Mouse (Mus musculus): ENCODE data around the gene Zbtb20. TPM values are rescaled to one million over a fixed set of nuclear protein-coding genes. Genes with fewer than 3 reads are reported as not detected.

The Zbtb20 gene
- total RNA-seq, 4 experiments from 2014 or later = 199 to 236 (median 206) TPM

DNA sequence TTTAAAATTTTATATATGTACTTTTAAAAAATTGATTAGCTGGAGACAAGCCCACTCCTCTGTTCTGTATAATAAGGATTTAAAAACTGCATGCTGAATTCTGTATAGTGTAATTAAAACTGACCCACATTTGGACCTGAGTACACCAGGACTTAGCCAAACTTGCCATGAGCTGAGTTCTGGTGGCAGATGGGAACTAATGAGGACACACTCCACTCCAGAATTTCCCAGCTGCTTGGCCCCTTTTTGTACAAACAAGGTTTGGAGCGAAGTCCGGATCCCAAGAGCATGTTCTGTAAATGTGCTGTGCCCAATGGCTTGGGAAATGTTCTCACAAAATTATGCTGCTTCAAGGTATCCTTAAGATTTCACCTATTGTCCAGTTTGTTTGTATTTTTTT is 204.7 kb downstream of the Zbtb20 start:
- peak; percentile 24 for DNase-seq (ENCODE audit: low spot score)

DNA sequence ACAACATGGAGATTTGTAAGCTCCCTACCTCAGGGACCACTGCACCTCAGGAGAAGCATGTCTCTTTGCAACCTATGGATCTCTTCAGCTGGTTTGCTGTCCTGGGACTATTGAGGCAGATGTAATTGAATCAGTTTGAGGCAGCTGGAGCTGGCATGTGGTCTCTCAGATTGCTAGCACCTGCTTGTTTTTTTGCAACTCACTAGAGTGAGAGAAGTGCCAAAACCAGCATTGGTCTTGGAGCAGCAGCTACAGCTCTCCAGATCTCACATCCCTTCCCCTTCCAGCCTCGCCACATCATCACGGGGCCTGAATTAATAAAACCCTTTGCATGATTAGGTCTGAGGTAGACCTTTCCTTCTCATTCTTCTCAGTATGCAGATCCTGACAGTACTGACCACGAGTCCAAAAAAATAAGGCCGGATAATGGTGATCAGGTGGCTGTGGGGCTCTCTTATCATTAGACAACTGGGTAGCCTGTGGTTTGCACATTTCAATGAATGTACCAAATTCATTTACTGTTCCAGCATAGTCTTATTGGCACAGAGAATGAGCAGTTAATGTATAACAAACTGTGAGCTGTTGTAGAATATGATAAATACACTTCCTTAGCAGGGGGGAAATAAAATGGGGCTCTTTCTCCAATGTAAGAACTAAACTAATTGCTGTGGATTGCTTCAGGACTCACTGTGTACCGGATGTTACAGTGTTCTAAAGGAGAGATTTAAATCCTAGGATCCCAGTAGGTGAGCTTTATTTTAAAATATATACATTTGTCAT is 205.4 kb downstream of the Zbtb20 start:
- DNase-seq (ENCODE audit: low spot score) = no peak

DNA sequence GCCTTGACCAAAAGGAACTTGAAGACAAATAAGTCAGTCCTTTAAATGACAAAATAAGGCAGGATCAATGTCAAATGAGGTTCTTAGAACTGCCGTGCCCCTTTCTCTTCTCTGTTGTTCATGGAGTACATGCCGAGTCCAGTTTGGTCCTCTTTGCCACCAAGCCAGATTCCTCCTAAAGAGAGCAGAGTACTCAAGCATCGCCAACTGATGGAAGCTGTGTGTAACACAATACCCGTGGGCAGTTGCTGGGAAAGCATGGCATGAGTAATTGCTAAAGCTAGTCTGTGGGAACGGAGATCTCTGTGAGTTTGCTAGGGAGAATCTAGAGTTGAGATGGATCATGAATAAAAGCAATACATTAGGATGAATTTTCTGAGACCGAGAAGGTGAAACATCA is 206.3 kb downstream of the Zbtb20 start:
- no peak for DNase-seq (ENCODE audit: low spot score)

DNA sequence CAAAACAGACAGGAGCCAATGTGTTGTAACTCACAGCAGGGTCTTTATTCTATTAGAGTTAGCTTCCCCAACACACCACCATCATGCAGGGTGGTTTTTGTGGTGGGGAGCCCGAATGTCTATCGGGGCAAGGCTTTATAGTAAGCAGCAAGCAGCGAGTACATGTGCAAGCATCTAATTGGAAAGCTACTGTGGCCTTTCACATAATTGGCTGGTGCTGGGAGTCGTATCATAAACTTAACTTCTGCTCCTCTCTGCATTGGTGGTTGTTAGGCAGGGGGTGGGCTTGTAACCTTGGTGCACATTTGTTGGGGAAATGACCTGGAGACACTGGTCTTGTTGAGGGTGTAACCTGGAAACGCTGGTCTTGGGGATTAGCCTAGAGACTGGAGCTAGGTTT is 207.1 kb downstream of the Zbtb20 start:
- DNase-seq (ENCODE audit: low spot score) = no peak

DNA sequence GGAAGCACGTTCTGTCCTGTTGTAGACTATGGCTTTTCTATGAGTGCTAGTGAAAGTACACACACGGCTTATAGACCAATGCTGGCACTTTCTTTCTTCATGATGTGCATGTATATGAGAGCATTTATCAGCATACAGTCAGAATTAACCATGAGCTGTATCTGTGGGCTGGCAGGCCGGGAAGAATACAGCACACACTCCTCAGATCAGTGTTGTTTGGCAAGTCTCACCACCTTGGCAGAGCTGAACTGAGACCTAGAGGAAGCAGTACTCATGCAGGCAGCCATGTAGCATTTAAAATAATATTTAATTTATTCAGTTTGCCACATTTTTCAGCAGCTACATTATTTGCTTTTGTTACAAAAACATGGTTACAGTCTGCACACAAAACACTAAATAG is 214.5 kb downstream of the Zbtb20 start:
- no peak for DNase-seq (ENCODE audit: low spot score)

DNA sequence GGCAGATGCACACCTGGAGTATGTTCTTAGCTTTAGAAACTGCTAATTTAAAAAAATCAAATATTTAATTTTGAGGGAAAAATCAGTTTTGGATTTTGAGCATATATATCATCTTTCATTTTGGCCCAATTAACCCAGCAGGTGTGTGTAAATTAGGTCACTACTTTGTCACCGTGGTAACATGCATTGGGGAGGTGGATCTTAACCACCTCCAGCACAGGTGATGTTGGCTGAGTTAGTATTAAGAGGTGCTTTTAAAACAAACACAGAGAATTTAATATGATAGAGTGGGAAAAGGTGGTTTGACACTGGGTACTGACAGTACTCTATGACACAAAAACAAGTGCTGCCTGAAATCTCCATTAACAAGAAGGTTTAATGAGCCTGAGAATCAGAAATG is 218.5 kb downstream of the Zbtb20 start:
- no peak for DNase-seq (ENCODE audit: low spot score)

DNA sequence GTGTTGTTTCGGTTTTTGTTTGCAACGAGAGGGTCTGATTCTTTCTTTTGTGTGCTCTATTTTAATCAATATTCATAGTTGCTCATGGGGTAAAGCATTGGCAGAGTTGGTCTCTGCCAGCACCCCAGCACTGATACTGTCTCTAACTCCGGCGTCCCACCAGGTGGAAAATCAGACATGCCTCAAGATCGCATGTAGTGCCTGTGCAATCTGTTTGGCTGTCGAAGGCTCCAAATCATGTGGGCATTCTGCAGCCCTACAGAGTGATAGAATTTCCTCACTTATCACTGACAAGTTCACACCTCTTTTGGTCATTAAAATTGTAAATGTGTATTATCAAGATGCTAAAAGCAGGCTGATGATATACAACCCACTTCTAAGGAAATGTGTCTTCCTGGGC is 219.1 kb downstream of the Zbtb20 start:
- DNase-seq (ENCODE audit: low spot score) = no peak

DNA sequence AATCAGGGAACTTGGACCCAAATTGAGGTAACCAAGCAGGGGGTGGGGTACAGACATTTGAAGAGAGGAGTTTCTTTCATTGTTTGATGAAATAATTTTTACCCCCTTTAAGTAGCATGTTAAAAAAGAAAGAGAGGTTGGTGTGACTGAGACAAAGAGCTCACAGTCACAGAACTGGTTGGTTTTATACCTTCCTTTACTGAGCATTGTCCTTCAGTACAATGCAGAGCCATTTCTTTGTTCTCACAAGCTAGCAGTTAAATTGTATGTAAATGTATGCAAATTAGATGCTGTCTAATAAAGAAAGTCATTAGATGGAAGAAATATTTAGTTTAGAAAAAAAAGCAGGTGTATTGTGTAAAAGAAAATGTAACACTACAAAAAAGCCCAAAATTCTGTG is 220.4 kb downstream of the Zbtb20 start:
- no peak for DNase-seq (ENCODE audit: low spot score)

DNA sequence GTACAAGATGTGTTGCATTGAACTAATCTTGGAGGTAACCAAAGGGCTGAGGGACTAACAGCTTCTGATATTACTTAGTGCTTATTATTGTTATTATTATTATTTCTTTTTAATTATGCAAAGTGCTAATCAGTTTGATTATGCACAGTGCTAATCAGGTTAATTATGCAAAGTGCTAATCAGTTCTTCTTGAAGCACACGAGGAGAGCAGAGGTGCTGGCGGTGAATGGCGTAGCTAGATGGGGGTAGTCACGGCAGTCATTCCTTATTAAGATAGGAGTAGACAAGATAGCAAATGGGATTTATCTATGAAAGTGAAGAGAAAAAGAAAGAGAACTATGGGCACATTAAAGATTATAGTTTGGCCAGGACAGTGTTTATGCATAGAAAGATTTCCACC is 222.5 kb downstream of the Zbtb20 start:
- DNase-seq (ENCODE audit: low spot score) = no peak

DNA sequence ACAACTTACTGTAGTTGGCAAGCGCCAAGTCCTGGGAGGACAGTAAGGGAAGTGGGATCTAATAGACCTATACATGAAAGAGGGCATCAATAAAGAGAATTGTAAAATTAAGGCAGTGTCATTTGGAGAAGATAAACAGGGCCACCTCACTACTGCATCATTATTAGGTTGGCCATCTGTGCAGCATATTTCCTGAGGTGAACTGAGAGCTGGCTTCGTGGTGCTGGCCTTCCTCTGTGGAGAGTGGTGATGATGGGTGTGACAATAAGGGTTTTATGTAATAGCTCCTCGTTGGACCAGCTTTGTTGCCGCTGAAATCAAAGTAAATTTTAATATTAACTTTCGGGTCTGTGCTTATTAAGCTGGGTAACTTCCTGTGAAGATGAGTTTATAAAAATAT is 223.0 kb downstream of the Zbtb20 start:
- no peak for DNase-seq (ENCODE audit: low spot score)

DNA sequence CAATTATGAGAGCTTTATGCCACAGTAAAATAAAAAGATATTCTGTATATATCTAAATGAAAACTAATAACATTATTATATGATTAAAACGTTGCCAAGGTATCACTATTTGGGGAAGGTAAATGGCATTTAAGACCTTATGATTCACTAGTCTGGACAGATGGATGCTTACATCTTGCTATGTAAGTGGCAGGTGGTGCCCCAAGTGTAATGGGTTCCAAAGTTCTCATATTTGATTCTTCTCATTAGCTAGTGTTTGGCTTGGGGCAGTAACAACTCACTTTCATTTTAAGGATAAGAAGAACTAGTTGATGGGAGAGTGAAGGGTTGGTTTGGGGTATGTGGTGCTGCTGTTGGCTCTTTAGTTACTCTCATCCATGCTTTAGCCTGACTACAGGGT is 235.6 kb downstream of the Zbtb20 start:
- no peak for DNase-seq (ENCODE audit: low spot score)

DNA sequence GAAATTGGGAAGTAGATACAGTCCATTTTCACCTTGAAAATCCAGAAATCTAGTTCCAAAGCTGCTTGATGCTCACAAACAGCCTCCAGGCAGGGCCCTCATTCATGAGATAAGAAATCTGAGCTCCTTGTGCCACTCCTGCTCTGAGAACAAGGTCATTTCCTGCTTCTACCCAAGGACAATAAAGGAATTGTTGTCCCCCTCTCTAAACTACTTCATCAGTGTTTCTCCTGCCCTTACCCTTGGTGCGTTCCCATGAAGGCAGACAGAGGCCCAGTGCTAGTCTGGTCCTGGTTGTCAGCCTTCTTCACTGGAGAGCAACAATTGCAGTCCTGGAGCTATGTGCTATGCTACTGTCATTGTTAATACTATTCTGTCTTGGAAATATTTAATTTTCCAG is 238.3 kb downstream of the Zbtb20 start:
- DNase-seq (ENCODE audit: low spot score) = no peak

DNA sequence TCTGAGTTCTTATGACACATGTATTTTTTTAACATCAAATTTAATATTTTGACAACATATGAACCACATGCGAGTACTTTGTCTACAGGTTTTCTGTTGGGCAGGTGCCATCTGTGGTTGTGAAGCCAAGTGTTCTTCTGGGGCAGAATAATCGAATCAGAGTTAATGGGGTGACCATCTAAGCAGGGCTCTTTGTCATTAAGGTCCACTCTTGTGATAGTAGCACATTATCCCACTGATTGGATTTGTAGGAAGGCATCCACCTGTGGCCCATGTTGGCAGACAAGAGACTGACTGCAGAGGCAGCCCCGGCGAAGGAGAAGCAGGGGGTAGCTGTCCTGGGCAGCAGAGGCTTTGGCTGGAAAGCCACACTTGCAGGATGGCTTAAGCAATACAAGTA is 254.3 kb downstream of the Zbtb20 start:
- no peak for DNase-seq (ENCODE audit: low spot score)

DNA sequence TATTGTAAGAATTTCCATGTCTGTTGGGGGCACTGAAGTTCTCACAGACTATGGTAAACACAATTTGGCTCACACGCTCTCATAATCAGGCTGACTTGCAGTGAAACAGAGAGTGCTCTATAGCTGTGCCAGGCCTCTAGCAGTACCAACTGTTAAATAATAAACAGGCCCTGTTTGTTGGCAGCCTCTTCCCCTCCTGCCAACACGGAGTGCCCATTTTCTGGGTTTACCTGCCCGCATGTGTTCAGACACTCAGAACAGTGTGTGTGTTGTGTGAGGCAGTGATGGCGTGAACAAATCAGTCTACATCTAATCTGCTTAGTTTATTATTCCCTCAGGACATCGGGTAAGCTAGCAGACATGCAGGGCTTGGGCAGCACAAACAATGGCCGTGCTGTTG is 254.9 kb downstream of the Zbtb20 start:
- no peak for DNase-seq (ENCODE audit: low spot score)

DNA sequence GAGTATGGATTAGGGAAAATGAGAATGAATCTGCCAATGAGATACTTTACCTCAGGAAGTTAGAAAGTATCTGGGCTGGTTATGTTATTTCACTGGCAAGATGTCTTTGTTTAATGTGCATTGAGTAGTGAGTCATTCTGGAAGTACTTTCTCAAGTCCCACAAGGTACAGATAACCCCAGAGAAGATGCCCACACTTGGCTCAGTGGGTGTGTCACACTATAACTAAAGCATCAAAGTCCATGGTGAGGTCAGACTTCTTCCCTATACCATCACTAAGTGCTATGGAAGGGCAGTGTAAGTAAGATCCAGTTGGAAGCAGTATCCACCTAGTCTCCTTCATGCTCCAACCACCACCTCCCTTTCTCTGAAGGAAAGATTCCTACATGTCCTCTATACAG is 255.4 kb downstream of the Zbtb20 start:
- DNase-seq (ENCODE audit: low spot score) = no peak

DNA sequence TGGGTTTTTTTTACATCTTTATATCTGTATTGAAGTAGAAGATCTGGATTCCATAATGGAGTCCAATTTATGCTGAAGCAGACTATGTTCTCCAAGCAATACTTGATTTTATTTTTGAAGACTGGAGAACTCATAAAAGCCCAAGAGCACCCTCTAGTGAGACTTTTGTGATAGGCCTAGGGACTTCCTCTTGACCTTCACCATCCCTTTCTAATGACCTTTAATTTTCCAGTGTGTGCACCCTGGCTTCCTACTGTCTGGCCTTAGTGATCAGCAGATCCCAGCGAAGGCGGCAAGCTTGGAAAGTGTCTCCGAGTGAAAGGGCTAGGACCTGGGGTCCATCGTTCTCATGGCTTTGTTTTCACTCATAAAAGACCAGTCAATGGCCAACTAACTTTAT is 292.8 kb downstream of the Zbtb20 start:
- peak; percentile 31 for DNase-seq (ENCODE audit: low spot score)

DNA sequence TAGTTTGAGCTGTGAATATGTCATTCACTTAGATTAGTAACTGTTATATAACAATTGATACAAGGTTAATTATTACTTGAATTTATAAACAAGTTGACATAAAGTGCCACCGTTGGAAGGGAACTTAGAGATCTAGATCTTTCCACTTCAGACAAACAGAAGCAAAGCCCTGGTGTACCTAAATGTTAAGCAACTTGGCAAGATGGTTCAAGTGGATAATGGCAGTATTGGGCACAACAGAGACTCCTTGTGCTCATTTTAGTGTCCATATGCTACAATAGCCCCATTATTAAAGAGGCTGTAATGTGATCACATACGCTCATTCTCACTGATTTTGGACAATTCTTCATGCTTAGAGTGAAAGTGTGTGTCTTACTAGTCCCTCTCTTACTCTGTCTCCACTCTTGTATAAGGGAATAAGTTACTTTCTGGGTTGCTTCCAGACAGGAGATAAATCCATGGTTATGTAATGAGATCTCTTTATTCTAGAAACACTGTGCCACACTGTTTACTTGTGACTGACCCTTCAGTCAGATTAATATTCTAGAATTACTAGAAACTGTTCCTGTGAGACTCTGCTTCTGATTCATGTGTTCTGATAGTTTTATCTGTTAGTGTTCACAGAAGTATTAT is 293.7 kb downstream of the Zbtb20 start:
- DNase-seq (ENCODE audit: low spot score) = no peak

DNA sequence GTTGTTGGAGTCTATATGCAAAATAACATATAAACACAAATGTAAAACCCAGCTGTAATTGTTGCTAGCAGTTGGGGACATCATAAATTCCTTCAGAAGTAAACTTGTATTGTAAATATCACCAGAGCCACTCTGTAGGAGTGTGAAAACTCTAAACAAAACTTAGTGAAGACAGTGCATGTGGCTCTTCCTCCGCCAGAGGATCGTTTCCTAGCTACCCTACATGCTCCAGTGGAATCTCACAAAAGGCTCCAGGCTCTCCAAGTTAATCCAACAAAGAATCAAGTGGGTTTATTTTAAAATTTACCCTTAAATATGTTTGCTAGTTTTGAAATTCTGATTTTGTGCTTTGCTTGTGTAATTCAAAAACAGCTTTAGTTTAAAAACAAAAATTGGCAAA is 296.5 kb downstream of the Zbtb20 start:
- DNase-seq (ENCODE audit: low spot score) = no peak

DNA sequence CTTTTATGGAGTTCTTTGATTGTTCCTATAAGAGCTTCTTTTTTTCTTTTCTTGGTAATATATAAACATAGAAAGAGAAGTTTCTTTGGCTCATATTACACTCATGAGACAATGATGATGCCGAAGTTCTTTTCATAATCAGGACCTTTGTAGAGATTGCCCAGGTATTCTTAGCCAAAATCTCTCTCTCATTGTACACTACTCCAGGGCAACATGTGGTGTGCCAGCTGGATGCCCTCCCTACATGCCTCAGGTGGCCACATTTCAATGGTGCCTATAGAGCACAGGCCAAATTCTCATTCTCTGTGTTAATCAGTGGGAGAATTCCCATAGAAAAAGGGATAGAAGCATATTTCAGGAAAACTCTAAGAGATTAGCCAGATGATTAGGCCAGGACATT is 297.2 kb downstream of the Zbtb20 start:
- DNase-seq (ENCODE audit: low spot score) = no peak

DNA sequence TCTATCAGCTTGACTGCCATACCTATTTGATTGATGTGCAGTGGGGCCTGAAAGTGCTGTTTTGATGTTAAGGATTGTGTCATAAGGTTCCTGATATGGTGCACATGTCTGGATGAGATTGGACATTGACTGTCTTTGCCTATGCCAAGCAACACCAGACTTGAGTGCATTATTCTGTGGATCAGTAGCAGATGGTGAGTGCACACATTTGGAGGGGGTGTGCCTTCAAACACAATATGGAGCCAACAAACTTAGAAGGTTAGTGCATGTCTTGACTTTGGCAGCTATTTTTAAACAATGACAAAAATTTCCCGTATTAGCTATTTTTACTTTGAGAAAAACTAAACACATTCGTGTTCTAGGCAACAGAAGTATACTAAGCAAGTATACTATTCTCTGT is 299.1 kb downstream of the Zbtb20 start:
- no peak for DNase-seq (ENCODE audit: low spot score)

DNA sequence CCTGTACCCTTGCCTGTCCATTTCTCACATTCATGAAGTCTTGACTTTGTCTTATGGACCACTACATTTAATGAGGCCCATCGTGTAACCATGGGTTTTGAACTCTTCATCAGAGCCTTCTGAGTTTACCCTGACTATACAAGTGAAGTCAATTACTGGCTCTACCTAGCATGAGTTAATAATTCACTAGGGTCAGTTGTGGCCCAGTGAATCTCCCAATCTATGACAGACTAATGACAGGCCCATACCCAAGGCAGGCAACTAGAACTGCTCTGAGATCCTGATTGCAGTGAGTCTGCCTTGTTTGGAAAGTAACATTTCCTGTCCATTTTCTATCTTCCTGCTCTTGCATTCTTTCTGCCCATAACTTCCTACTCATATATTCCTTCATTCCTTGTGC is 305.4 kb downstream of the Zbtb20 start:
- DNase-seq (ENCODE audit: low spot score) = no peak

DNA sequence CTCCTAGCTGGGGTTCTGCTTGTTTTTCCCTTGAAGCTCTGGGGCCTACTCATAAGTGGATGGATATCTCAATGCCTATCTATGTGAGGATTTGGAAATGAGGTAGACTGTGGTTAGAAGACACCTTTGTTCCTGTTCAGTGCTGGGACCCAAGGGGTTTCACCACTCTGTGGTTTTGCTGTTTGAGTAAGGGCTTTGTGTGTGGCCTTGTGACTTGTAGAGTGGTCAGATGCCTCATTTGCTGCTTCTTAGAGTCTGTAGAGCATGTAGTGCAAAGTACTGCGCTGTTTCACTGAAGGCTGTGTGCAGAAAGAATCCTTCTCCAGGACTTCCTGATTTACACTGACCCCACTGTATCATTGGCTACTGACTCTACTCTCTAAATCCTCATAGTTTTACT is 314.7 kb downstream of the Zbtb20 start:
- no peak for DNase-seq (ENCODE audit: low spot score)

DNA sequence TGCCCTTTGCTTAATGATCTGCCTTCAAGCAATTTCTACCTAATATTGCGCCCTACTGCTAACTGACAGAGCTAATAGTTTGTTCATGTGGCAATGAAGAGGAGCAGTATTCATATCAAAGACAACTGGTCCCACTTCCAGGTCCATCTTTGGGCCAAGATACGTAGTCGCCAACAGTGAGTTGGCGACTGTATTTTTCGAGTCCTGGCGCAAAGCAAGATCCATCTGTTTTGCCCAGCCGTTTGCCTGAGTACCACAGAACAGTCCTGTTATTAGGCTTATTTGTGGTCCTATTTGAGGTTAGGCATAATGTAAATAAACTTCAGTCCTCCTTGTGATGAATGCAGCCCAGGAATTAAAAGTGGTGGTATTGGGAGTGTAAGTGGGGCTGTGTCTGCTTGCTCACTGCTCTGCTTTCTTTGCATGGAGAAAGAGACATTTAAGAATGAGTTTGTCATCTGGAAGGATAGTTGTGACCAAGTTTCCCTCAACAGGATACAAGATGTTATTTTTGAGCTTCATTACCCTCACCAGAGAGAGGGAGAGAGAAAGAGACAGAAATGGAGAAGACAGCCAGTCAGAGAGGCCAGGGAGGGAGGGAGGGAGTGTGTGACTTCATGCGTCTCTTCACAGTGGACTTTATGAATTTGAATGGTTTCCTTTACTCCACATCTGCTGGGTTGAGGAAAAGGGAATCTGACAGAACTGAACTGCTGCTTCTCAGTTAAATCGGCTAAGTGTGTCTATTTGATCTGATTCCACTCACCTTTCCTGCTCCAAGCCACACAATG is 315.6 kb downstream of the Zbtb20 start:
- DNase-seq (ENCODE audit: low spot score) = no peak

Measured in heart, adult 8-10 months (tissue).